In genomic region chr6:28416981-28417380, GRCm38 (mm10) we compare ENCODE assay signal across 34 mouse cellular contexts. TPM values are rescaled to one million over a fixed set of nuclear protein-coding genes. Genes with fewer than 3 reads are reported as not detected.
DNase-seq lines count a peak whose midpoint lies in the region; ATAC-seq and TF ChIP-seq lines count a peak whose summit lies in the region.
"Had no signal": no experiment of that assay in that cellular context is flagged by ENCODE, and none has a peak within 500 bp of the region (broad histone marks: within the 10 kb centered on the region; RNA-seq: fewer than 3 reads in every experiment).

No protein-coding gene starts in this region.

- H3K9ac ChIP-seq in heart, embryonic 11.5 days (ENCODE audit: low read depth, low read length) = no peak overlapping the region
- no peak overlapping the region for H3K9ac ChIP-seq in heart, embryonic 14.5 days (ENCODE audit: low read length)
- H3K9ac ChIP-seq: embryonic facial prominence, embryonic 12.5 days; hindbrain, embryonic 14.5 days; limb, embryonic 13.5 days; liver, embryonic 14.5 days; lung, embryonic 14.5 days; midbrain, embryonic 15.5 days; neural tube, embryonic 12.5 days had no signal

- intact Hi-C loops in heart, postnatal 10 days (cut with DNase I) = no loop called here

- H3K27ac ChIP-seq in heart, embryonic 11.5 days (ENCODE audit: low read depth, low read length) = no peak overlapping the region
- peak overlapping the region; percentile 77; the same call in 1 of the 2 replicates for H3K27ac ChIP-seq in layer of hippocampus, adult 2 months
- H3K27ac ChIP-seq in heart, embryonic 14.5 days (replicated peaks in 1 of 2; ENCODE audit: control insufficient read depth in 1 of 2, insufficient read depth in 1 of 2, low read depth in 2 of 2, low read length in 2 of 2) = peak overlapping the region; percentile 17 to 62; a peak in 2 of 4 replicates
- H3K27ac ChIP-seq: embryonic facial prominence, embryonic 12.5 days; hindbrain, embryonic 14.5 days; limb, embryonic 13.5 days; liver, embryonic 14.5 days; midbrain, embryonic 15.5 days; neural tube, embryonic 12.5 days had no signal

- peaks cover 18% of the 10 kb centered on the region for H3K36me3 ChIP-seq in heart, embryonic 11.5 days (ENCODE audit: control insufficient read depth, insufficient read depth, low read length)
- H3K36me3 ChIP-seq in heart, embryonic 14.5 days (ENCODE audit: control insufficient read depth, insufficient read depth, low read length) = peaks cover 43% of the 10 kb centered on the region

- H3K4me3 ChIP-seq in heart, embryonic 11.5 days (ENCODE audit: low read depth, low read length) = no peak overlapping the region
- H3K4me3 ChIP-seq in layer of hippocampus, adult 2 months = no peak overlapping the region
- no peak overlapping the region for H3K4me3 ChIP-seq in heart, embryonic 14.5 days (ENCODE audit: control insufficient read depth in 1 of 2, insufficient read depth in 1 of 2, low read depth in 1 of 2, low read length in 2 of 2)
- H3K4me3 ChIP-seq: embryonic facial prominence, embryonic 12.5 days; limb, embryonic 13.5 days; midbrain, embryonic 15.5 days; neural tube, embryonic 12.5 days had no signal

- H3K4me2 ChIP-seq in heart, embryonic 11.5 days = no peak overlapping the region
- peak overlapping the region; percentile 2; the same call in 1 of the 2 replicates for H3K4me2 ChIP-seq in heart, embryonic 14.5 days (ENCODE audit: low read length)
- H3K4me2 ChIP-seq: embryonic facial prominence, embryonic 12.5 days; hindbrain, embryonic 14.5 days; limb, embryonic 13.5 days; lung, embryonic 14.5 days; midbrain, embryonic 15.5 days; neural tube, embryonic 12.5 days had no signal

- peak; percentile 60 for DNase-seq in heart, adult 8-10 months (ENCODE audit: low spot score)
- DNase-seq in layer of hippocampus, adult 2 months (ENCODE audit: low spot score in 2 of 2) = no peak
- DNase-seq in layer of hippocampus, adult 9-10 months (ENCODE audit: low spot score) = no peak
- DNase-seq in heart, postnatal 10 days = peak; percentile 44 to 53
- no peak for DNase-seq in lung, postnatal 14 days
- DNase-seq in thymus, postnatal 36 days = no peak
- DNase-seq: adrenal gland, adult 2 months; cerebellum, adult 11-12 months; cerebellum, postnatal 14 days; gastrocnemius, postnatal 14 days; kidney, adult 9 months; layer of hippocampus, adult 9-11 months; lung, embryonic 14.5 days; lung, postnatal 36 days; right cerebral cortex, postnatal 4 days; thymus, postnatal 14 days had no signal

- H3K27me3 ChIP-seq in heart, embryonic 11.5 days (ENCODE audit: control insufficient read depth, insufficient read depth, low read length) = no peaks in the 10 kb centered on the region
- no peaks in the 10 kb centered on the region for H3K27me3 ChIP-seq in heart, embryonic 14.5 days (ENCODE audit: control insufficient read depth, insufficient read depth, low read length)
- H3K27me3 ChIP-seq: embryonic facial prominence, embryonic 12.5 days; limb, embryonic 13.5 days; midbrain, embryonic 15.5 days; neural tube, embryonic 12.5 days had no signal

- ATAC-seq in heart, embryonic 11.5 days (replicated peaks; ENCODE audit: insufficient number of reproducible peaks, low FRiP score, low TSS enrichment) = no peak
- no peak for ATAC-seq in heart, embryonic 14.5 days (ENCODE audit: insufficient number of reproducible peaks, insufficient read depth, low FRiP score, low read depth)
- ATAC-seq: midbrain, embryonic 15.5 days had no signal

- no peak for TF ChIP-seq CTCF in layer of hippocampus, adult 2 months (conservative IDR thresholded peaks at IDR 0.05)

- no peaks in the 10 kb centered on the region for H3K9me3 ChIP-seq in heart, embryonic 11.5 days (replicated peaks; ENCODE audit: control insufficient read depth, low read length)
- no peaks in the 10 kb centered on the region for H3K9me3 ChIP-seq in heart, embryonic 14.5 days (ENCODE audit: control insufficient read depth, low read length)
- H3K9me3 ChIP-seq: embryonic facial prominence, embryonic 12.5 days; limb, embryonic 13.5 days; midbrain, embryonic 15.5 days; neural tube, embryonic 12.5 days had no signal

- WGBS in heart, embryonic 11.5 days (ENCODE audit: insufficient replicate concordance) = 79% methylated on average over 4 of the region's 4 CpGs
- 70% methylated on average over 4 of the region's 4 CpGs for WGBS in heart, embryonic 14.5 days

- H3K4me1 ChIP-seq in heart, embryonic 11.5 days (ENCODE audit: control insufficient read depth, insufficient read depth, low read length) = peaks cover 16% of the 10 kb centered on the region
- H3K4me1 ChIP-seq in heart, embryonic 14.5 days (ENCODE audit: control insufficient read depth in 2 of 2, insufficient read depth in 2 of 2, low read length in 2 of 2) = peaks cover 11 to 31% of the 10 kb centered on the region in 2 experiments

RNA-seq across cellular contexts. Expression of gene Arf5, which starts 6.4 kb away (rescaled TPM):
- 100 to 1,000 TPM; 135 to 166 (median 152) TPM for total RNA-seq in heart, adult 8-10 months (2022)
- 243 and 281 TPM in 2 replicates for polyA plus RNA-seq in heart, embryonic 11.5 days (2014; fragmentation: Nextera tagmentation; extraction: Ambion mirVana)
- total RNA-seq in layer of hippocampus, adult 2 months (2021) = 100 to 1,000 TPM; 285 to 294 TPM
- polyA plus RNA-seq in heart, embryonic 14.5 days (2014; fragmentation: Nextera tagmentation; extraction: Ambion mirVana) = 239 and 250 TPM in 2 replicates
- 100 to 1,000 TPM; 205 TPM for total RNA-seq in heart, postnatal 10 days (2021)

RNA-seq across cellular contexts. Expression of gene Fscn3, which starts 10.6 kb away (rescaled TPM):
- not detected for total RNA-seq in heart, adult 8-10 months (2022)
- not detected in 2 replicates for polyA plus RNA-seq in heart, embryonic 11.5 days (2014; fragmentation: Nextera tagmentation; extraction: Ambion mirVana)
- not detected for total RNA-seq in layer of hippocampus, adult 2 months (2021)
- not detected in 2 replicates for polyA plus RNA-seq in heart, embryonic 14.5 days (2014; fragmentation: Nextera tagmentation; extraction: Ambion mirVana)
- not detected for total RNA-seq in heart, postnatal 10 days (2021)
- total RNA-seq: adrenal gland, adult 2 months; adrenal gland, postnatal 4 days; gastrocnemius, postnatal 14 days; left cerebral cortex, adult 18-20 months; left cerebral cortex, postnatal 25 days; MEL had no signal
- polyA plus RNA-seq: adrenal gland, adult 2 months; C2C12; embryonic facial prominence, embryonic 12.5 days; forebrain, embryonic 11.5 days; hindbrain, embryonic 14.5 days; intestine, embryonic 14.5 days; limb, embryonic 13.5 days; lung, embryonic 14.5 days; midbrain, embryonic 15.5 days; neural tube, embryonic 12.5 days; stomach, embryonic 14.5 days had no signal

RNA-seq across cellular contexts. Expression of gene Gcc1, which starts 11.2 kb away (rescaled TPM):
- total RNA-seq in heart, adult 8-10 months (2022) = 10 to 100 TPM in 1 of 4 experiments, 1 to 10 TPM in 3; 7.7 to 12.3 (median 8.9) TPM
- 4.0 and 4.4 TPM in 2 replicates for polyA plus RNA-seq in heart, embryonic 11.5 days (2014; fragmentation: Nextera tagmentation; extraction: Ambion mirVana)
- total RNA-seq in layer of hippocampus, adult 2 months (2021) = 10 to 100 TPM; 17.9 to 23.0 TPM
- polyA plus RNA-seq in heart, embryonic 14.5 days (2014; fragmentation: Nextera tagmentation; extraction: Ambion mirVana) = 4.6 and 4.9 TPM in 2 replicates
- 10 to 100 TPM; 10.8 to 11.6 TPM for total RNA-seq in heart, postnatal 10 days (2021)

RNA-seq across cellular contexts. Expression of gene Zfp800, which starts 19.2 kb away (rescaled TPM):
- 10 to 100 TPM in 1 of 4 experiments, 1 to 10 TPM in 3; 7.7 to 11.9 (median 8.3) TPM for total RNA-seq in heart, adult 8-10 months (2022)
- polyA plus RNA-seq in heart, embryonic 11.5 days (2014; fragmentation: Nextera tagmentation; extraction: Ambion mirVana) = 12.1 and 17.7 TPM in 2 replicates
- total RNA-seq in layer of hippocampus, adult 2 months (2021) = 10 to 100 TPM; 20.7 to 25.7 TPM
- polyA plus RNA-seq in heart, embryonic 14.5 days (2014; fragmentation: Nextera tagmentation; extraction: Ambion mirVana) = 15.6 and 18.2 TPM in 2 replicates
- total RNA-seq in heart, postnatal 10 days (2021) = 10 to 100 TPM; 12.2 TPM

RNA-seq across cellular contexts. Expression of gene Pax4, which starts 32.2 kb away (rescaled TPM):
- total RNA-seq in heart, adult 8-10 months (2022) = not detected
- not detected in 2 replicates for polyA plus RNA-seq in heart, embryonic 11.5 days (2014; fragmentation: Nextera tagmentation; extraction: Ambion mirVana)
- total RNA-seq in layer of hippocampus, adult 2 months (2021) = not detected
- not detected in 2 replicates for polyA plus RNA-seq in heart, embryonic 14.5 days (2014; fragmentation: Nextera tagmentation; extraction: Ambion mirVana)
- not detected for total RNA-seq in heart, postnatal 10 days (2021)
- total RNA-seq: adrenal gland, adult 2 months; adrenal gland, postnatal 4 days; gastrocnemius, postnatal 14 days; heart, postnatal 14 days; left cerebral cortex, adult 18-20 months; left cerebral cortex, postnatal 25 days; MEL had no signal
- polyA plus RNA-seq: adrenal gland, adult 2 months; C2C12; embryonic facial prominence, embryonic 12.5 days; forebrain, embryonic 11.5 days; frontal cortex, adult 2 months; hindbrain, embryonic 14.5 days; limb, embryonic 13.5 days; liver, embryonic 14.5 days; lung, embryonic 14.5 days; midbrain, embryonic 15.5 days; neural tube, embryonic 12.5 days; stomach, embryonic 14.5 days had no signal

Comparison
In these comparisons a context has a peak if more than half of its experiments do, and no peak if none do; other contexts are left out.
1. DNase-seq: peak in heart, adult 8-10 months (single experiment) and heart, postnatal 10 days (2 of 2); none in layer of hippocampus, adult 2 months (0 of 2), layer of hippocampus, adult 9-10 months (single experiment), lung, postnatal 14 days (single experiment) and thymus, postnatal 36 days (0 of 2).